17 mouse cellular contexts compared by ENCODE assay signal in the genomic region with DNA sequence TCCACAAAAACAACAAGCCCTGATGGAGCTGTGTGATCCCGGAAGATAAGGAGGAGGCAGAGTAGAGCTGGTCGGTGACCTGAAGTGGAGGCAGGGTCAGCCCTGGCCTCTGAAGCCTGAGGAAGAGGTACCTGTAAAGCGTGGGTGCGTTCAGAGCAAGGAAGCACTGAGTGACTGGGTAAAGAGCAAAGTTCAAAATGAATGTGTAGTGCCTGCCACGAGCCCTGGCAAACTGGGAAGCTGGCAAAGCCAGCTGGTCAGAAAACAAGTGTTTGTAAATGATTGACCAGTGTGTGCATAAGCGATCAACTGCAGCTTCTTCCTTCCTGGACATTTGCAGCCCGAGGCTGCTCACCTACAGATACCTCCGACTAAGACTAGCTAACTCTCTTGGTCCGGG.
DNase-seq lines count a peak whose midpoint lies in the region; ATAC-seq and TF ChIP-seq lines count a peak whose summit lies in the region.
"Had no signal": no experiment of that assay in that cellular context is flagged by ENCODE, and none has a peak within 500 bp of the region (broad histone marks: within the 10 kb centered on the region; RNA-seq: fewer than 3 reads in every experiment).

No protein-coding gene starts in this region.

- H3K36me3 ChIP-seq in kidney, postnatal 0 days (ENCODE audit: insufficient read depth, low read length): no peaks in the 10 kb centered on the region
- H3K36me3 ChIP-seq in stomach, postnatal 0 days (ENCODE audit: control insufficient read depth, insufficient read depth, low read length): no peaks in the 10 kb centered on the region
- H3K36me3 ChIP-seq: heart, embryonic 10.5 days; hindbrain, embryonic 13.5 days; limb, embryonic 15.5 days; stomach, embryonic 15.5 days had no signal

- no peak for TF ChIP-seq EP300 in stomach, postnatal 0 days (optimal IDR thresholded peaks at IDR 0.05)

- no peak overlapping the region for H3K4me2 ChIP-seq in kidney, postnatal 0 days (ENCODE audit: low read length)
- no peak overlapping the region for H3K4me2 ChIP-seq in stomach, postnatal 0 days (replicated peaks; ENCODE audit: low read depth)
- H3K4me2 ChIP-seq: hindbrain, embryonic 13.5 days; limb, embryonic 15.5 days; stomach, embryonic 15.5 days had no signal

- H3K9me3 ChIP-seq in kidney, postnatal 0 days (replicated peaks; ENCODE audit: low read length): no peaks in the 10 kb centered on the region
- H3K9me3 ChIP-seq in stomach, postnatal 0 days (ENCODE audit: control insufficient read depth, low read length): no peaks in the 10 kb centered on the region
- H3K9me3 ChIP-seq: heart, embryonic 10.5 days; hindbrain, embryonic 13.5 days; limb, embryonic 15.5 days; stomach, embryonic 15.5 days had no signal

- H3K4me3 ChIP-seq in kidney, postnatal 0 days (replicated peaks; ENCODE audit: low read depth, low read length): no peak overlapping the region
- no peak overlapping the region for H3K4me3 ChIP-seq in stomach, postnatal 0 days (ENCODE audit: low read depth, low read length)
- H3K4me3 ChIP-seq: heart, embryonic 10.5 days; hindbrain, embryonic 13.5 days; limb, embryonic 15.5 days; stomach, embryonic 15.5 days had no signal

- ATAC-seq in kidney, postnatal 0 days (replicated peaks; ENCODE audit: low FRiP score, low read depth): peak; percentile 84
- ATAC-seq in stomach, postnatal 0 days (ENCODE audit: low FRiP score, low TSS enrichment): 0 out of 2 replicates have a peak, but pooled peaks have one; percentile 35
- no peak for ATAC-seq in megakaryocyte-erythroid progenitor cell, adult 5-6 weeks (replicated peaks; ENCODE audit: low FRiP score, low TSS enrichment, poor library complexity, severe bottlenecking)
- ATAC-seq: forebrain, embryonic 14.5 days; midbrain, embryonic 16.5 days had no signal

- no peak overlapping the region for H3K9ac ChIP-seq in kidney, postnatal 0 days (ENCODE audit: low read depth, low read length)
- H3K9ac ChIP-seq in stomach, postnatal 0 days (ENCODE audit: low read length): no peak overlapping the region
- H3K9ac ChIP-seq: hindbrain, embryonic 13.5 days; limb, embryonic 15.5 days; stomach, embryonic 15.5 days had no signal

- DNase-seq in WW6 (ENCODE audit: low read depth, low spot score): peak; percentile 9
- peak; percentile 68 for DNase-seq in kidney, adult 11 months
- DNase-seq in kidney, postnatal 0 days (ENCODE audit: low spot score): peak; percentile 5
- no peak for DNase-seq in stomach, postnatal 0 days (ENCODE audit: low spot score)
- DNase-seq in lung, postnatal 14 days: no peak
- DNase-seq in embryo, embryonic 10.5 days (ENCODE audit: low spot score): no peak
- DNase-seq: adrenal gland, postnatal 14 days; cerebellum, adult 2 months; heart, postnatal 14 days; spleen, adult 18-20 months had no signal

- H3K27me3 ChIP-seq in kidney, postnatal 0 days (ENCODE audit: insufficient read depth, low read length): no peaks in the 10 kb centered on the region
- no peaks in the 10 kb centered on the region for H3K27me3 ChIP-seq in stomach, postnatal 0 days (ENCODE audit: control insufficient read depth, insufficient read depth, low read length)
- H3K27me3 ChIP-seq: hindbrain, embryonic 13.5 days; limb, embryonic 15.5 days; stomach, embryonic 15.5 days had no signal

- no peak for TF ChIP-seq CTCF in kidney, postnatal 0 days (IDR thresholded peaks at IDR 0.05; ENCODE audit: low read depth)
- TF ChIP-seq CTCF in stomach, postnatal 0 days (IDR thresholded peaks at IDR 0.05; ENCODE audit: low read depth): no peak

- 78% methylated on average over 9 of the region's 9 CpGs for WGBS in kidney, postnatal 0 days
- 68% methylated on average over 9 of the region's 9 CpGs for WGBS in stomach, postnatal 0 days

- no peak overlapping the region for H3K27ac ChIP-seq in kidney, postnatal 0 days
- no peak overlapping the region for H3K27ac ChIP-seq in stomach, postnatal 0 days (replicated peaks)
- H3K27ac ChIP-seq: heart, embryonic 10.5 days; hindbrain, embryonic 13.5 days; limb, embryonic 15.5 days; stomach, embryonic 15.5 days had no signal

- H3K4me1 ChIP-seq in kidney, postnatal 0 days (replicated peaks; ENCODE audit: insufficient read depth, low read length): no peaks in the 10 kb centered on the region
- no peaks in the 10 kb centered on the region for H3K4me1 ChIP-seq in stomach, postnatal 0 days (replicated peaks; ENCODE audit: control insufficient read depth, insufficient read depth)
- H3K4me1 ChIP-seq: heart, embryonic 10.5 days; hindbrain, embryonic 13.5 days; limb, embryonic 15.5 days; stomach, embryonic 15.5 days had no signal

Comparison
In these comparisons a context has a peak if more than half of its experiments do, and no peak if none do; other contexts are left out.
1. DNase-seq: peak in WW6 (single experiment), kidney, adult 11 months (single experiment) and kidney, postnatal 0 days (single experiment); none in stomach, postnatal 0 days (single experiment), lung, postnatal 14 days (single experiment) and embryo, embryonic 10.5 days (single experiment).